Mouse (Mus musculus): ENCODE data around the gene Sema4c. TPM values are rescaled to one million over a fixed set of nuclear protein-coding genes. Genes with fewer than 3 reads are reported as not detected.
"Not testable (repeated sequence)": the region's sequence is repeated elsewhere in the genome, so short reads cannot be mapped to it uniquely, and the experiment has no call there.

Gene Sema4c
- polyA plus RNA-seq, 2 experiments from 2014 or later: 0.13 TPM; not detected in 1

- no peak for ATAC-seq
These were observed 2.3 kb downstream of the Sema4c start for GRCm38 (mm10) chr1:36555798-36556395.

DNA sequence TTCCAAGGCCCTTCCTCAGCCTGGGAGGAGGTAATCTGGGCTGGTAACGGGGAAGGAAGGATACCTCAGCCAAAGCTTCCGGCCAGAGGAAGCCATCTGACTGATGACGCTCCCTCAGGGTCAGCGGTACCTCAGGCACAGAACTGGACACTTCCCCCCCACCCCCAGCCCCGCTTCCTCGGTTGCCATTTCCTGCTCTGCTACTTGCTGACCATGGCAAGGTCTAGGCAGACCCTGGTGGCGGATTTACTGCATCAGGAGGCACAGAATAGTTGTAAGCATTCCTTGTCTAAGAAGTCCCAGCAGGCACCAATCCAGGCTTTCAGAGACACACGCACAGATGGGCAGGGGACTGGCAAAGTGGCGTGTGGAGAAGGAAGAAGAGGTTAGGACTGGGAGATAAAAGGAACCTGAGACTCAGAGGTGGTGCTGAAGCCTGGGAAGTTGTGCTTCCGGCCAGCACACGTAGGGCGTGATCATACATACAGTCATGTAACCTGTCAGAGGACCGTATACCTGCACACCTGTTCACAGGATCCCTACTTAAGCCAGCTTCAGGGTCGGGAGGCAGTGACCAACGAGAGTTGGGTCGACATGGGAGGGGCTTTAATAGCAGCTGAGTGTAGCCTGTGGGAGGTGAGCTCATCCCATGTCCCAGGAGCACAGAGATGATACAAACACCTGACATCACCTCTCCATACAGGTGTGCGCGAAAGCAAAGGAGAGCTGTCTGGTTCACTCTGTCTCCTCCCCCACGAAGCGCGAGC is 3.3 kb downstream of the Sema4c start:
- no peak for ATAC-seq

- no peak for ATAC-seq
These were observed 5.6 kb downstream of the Sema4c start for GRCm38 (mm10) chr1:36552506-36552905.

DNA sequence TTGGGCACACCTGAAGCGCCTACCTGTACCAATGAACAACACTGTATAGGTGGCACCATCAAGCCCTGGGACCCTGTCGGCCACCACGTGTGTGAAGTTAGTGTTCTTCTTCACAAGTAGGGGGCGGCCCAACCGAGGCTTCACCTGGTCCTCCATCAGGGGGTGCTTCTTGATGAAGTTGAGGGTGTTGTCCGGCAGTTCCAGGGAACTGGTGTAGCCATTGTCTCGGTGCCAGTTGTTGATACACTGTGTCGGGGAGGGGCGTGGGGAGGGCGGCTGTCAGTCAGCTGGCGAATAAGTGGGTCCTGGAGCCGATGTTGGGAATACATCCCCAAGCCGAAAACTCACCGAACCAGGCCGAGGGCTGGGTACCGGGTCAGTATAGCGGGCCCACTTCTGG is 6.2 kb downstream of the Sema4c start:
- ATAC-seq: no peak

- no peak for ATAC-seq
These were observed 7.9 kb downstream of the Sema4c start for GRCm38 (mm10) chr1:36550075-36550863.

- ATAC-seq: no peak
These were observed 8.7 kb downstream of the Sema4c start for GRCm38 (mm10) chr1:36549491-36549890.

GRCm38 (mm10) chr1:36548771-36549170 is 9.4 kb downstream of the Sema4c start:
- no peak for ATAC-seq

- no peak for ATAC-seq
These were observed 10.1 kb downstream of the Sema4c start for GRCm38 (mm10) chr1:36547981-36548598.

DNA sequence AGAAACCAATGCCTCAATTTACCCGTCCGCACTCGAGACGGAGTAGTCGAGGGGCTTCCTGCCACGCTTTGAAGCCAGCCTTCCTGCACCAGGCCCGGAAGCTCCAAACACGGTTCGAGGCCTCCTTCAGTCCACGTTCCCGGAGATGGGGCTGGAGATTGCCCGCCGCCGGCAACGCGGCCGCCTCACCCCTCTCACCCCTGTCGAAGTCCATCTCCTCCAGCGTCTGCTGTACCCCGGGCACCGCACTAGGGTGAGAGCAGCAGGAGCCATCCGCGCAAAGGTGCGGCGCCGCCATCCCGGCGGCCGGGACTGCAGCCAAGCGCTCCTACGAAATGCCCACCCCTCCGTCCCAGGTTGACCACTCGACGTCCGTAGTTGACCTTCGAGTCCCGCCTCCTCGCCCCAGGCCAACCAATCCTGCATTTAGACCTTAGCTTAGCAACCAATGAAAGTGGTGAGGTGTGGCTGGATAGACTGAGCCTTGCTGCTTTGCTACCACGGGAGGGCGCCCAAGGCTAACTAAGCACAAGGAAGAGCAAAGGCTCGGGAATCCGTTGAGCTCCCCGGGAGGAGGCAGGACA is 11.2 kb downstream of the Sema4c start, which contains the start of gene Ankrd39:
TSS of gene Ankrd39 (minus strand) at position 558 of the 584 bp plus-strand sequence.
- peak; percentile 96 for ATAC-seq

DNA sequence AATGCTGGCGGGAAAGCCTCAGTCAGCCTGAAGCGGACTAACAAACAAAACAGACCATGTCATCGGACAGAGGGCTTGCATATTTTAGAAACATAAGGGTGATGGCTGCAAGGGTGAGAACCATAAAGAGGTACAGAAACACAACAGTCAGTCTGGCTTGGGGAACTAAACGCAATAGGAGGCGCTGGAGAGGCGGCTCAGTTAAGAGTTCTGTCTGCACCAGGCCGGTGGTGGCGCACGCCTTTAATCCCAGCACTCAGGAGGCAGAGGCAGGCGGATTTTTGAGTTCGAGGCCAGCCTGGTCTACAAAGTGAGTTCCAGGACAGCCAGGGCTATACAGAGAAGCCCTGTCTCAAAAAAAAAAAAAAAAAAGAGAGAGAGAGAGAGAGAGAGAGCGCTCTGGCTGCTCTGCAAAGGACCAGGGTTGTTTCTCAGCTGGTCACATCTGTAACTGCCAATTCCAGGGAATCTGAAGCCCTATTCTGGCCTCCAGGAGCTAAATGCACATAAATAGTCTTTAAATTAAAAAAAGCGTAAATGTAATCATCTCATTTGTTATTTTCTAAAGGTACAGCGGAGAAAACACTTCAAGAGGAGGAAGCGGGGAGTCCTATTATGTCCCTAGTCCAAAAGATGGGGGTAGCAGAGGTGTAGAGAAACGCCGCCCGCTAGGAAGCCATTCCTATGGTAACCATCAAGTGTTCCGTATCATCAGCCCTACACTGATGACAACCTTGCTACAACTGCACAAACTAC is 12.1 kb downstream of the Sema4c start:
- no peak for ATAC-seq

- ATAC-seq: no peak
These were observed 12.8 kb downstream of the Sema4c start for GRCm38 (mm10) chr1:36545382-36545781.

DNA sequence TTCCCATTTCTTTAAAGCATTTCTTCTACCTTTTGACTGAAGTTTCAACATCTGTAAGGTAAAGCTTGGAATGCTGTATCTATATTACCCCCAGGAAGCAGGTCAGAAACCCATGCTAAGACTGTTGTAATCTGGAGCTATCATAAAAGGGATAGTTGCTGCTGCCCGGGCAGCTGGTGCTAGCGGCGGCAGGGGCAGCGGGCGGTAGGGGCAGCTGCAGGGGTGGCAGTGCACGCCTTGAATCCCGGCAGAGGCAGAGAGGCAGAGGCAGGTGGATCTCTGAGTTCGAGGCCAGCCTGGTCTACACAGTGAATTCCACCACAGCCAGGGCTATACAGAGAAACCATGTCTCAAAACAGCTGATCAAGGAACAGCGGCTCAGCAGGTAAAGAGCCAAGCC is 15.2 kb downstream of the Sema4c start:
- no peak for ATAC-seq

- no peak for ATAC-seq
These were observed 16.3 kb downstream of the Sema4c start for GRCm38 (mm10) chr1:36541844-36542243.

DNA sequence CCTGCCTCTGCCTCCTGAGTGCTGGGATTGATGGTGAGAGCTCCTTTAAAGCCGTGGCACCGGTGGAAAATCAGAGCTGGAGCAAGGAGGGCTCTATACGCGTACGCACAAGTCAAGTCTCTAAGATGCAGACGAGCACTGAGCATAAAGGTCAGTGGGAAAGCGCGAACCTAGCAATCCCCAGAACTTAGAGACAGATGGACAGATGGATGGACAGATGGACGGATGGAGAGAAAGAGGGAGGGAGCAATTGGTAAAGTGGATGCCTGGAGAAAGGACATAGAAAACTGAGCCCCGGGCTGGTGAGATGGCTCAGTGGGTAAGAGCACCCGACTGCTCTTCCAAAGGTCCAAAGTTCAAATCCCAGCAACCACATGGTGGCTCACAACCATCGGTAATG is 17.3 kb downstream of the Sema4c start:
- ATAC-seq: no peak

DNA sequence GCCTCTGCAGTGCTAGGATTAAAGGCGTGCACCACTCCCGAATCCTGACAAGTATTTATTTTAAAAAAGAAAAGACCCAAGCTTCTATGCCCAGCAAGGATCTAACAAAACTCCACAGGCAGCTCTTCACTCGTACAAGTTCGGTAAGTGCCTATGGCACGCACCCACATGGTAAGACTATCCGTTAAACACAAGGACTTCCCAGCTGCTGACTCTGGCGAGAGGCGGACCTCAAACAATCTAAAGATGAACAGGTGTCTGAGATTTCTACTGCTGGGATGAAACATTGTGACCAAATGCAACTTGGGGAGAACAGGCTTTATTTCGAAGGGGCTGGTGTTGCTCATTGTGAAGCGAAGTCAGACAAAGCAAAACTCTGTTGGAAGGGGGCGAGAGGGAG is 18.0 kb downstream of the Sema4c start:
- ATAC-seq: no peak

GRCm38 (mm10) chr1:36539186-36539585 is 19.0 kb downstream of the Sema4c start, which contains the start of gene Gm42417:
Gene Gm42417 (minus strand): TSS chr1:36539429.
- no peak for ATAC-seq

DNA sequence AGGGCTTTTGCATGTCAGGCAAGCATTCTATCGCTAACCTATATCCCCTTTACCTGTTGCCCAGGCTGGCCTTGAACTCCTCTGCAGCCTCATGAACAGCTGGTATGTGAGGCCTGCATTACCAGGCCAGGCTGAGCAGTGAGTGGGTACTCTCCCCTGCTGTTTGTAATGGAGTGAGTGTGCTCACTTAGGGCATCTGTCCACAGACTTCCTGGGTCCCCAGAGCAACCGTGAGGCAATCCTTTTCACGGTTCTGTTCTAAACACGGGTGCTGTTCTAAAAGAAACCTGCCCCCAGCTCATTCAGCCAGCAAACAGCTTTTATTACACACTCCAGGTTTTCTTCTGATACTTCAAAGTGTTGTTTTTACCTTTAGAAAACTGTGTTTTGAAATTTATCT is 19.4 kb downstream of the Sema4c start:
- no peak for ATAC-seq

DNA sequence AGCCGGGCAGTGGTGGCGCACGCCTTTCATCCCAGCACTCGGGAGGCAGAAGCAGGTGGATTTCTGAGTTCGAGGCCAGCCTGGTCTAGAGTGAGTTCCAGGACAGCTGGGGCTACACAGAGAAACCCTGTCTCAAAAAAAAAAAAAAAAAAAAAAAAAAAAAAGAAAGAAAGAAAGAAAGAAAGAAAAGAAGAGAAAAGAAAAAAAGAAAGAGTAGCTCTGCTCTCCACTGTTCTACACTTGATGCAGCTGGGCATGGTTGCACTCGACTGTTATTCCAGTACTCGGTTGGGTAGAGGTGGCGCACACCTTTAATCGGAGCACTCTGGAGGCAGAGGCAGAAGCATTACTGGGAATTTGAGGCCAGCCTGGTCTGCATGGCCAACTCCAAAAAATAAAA is 21.4 kb downstream of the Sema4c start, which contains the start of gene Ankrd23:
TSS of gene Ankrd23 (minus strand) at position 101 of the 400 bp plus-strand sequence.
- ATAC-seq: not testable (repeated sequence)

DNA sequence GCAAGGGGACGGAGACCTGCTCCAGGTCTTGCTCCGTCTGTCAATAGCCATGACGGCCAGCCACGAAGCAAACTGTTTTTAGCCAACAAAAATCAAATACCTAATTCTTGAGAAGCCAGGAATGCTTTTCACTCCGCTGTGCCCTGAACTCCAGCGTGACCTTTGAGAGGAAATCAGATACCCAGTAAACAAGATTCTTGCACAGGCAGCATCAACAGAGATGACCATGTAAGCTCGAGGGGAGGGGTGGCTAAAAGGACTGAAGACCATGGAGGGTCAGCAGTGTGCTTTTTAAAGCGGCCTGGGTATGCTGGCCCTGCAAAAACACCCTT is 21.8 kb downstream of the Sema4c start:
- no peak for ATAC-seq

GRCm38 (mm10) chr1:36535477-36536396 is 22.4 kb downstream of the Sema4c start:
- ATAC-seq: no peak

- ATAC-seq: no peak
These were observed 23.5 kb downstream of the Sema4c start for GRCm38 (mm10) chr1:36534595-36535058.

Data from activated CD4-positive, CD25-positive, alpha-beta regulatory T cell, adult 4 months (primary cell).